Mouse (Mus musculus): Measurements from ENCODE around the gene Nktr. TPM values are rescaled to one million over a fixed set of nuclear protein-coding genes. Genes with fewer than 3 reads are reported as not detected.

Gene Nktr
- polyA plus RNA-seq, 1 experiment: 10.7 TPM

GRCm38 (mm10) chr9:121763716-121764115, 44.7 kb downstream of the Nktr start:
- H3ac ChIP-seq (ENCODE audit: control insufficient read depth, insufficient read length, low read depth): no peak overlapping the region
- no peak overlapping the region for H3K4me3 ChIP-seq (ENCODE audit: insufficient read depth, poor library complexity, severe bottlenecking)
- no peaks in the 10 kb centered on the region for H3K79me2 ChIP-seq (ENCODE audit: control insufficient read depth, insufficient read depth)
- H3K79me3 ChIP-seq (ENCODE audit: low read depth): no peaks in the 10 kb centered on the region
- no peaks in the 10 kb centered on the region for H3K27me3 ChIP-seq (ENCODE audit: control insufficient read depth, insufficient read depth, insufficient read length)
- no peaks in the 10 kb centered on the region for H3K36me3 ChIP-seq (ENCODE audit: control insufficient read depth, insufficient read depth)
- TF ChIP-seq FOSL1 (IDR thresholded peaks at IDR 0.05; ENCODE audit: insufficient read depth, low read length, poor library complexity, severe bottlenecking) (no peak), MAX (IDR thresholded peaks at IDR 0.05) (no peak), USF1 (IDR thresholded peaks at IDR 0.05; ENCODE audit: low read depth) (no peak), MYOD1 (IDR thresholded peaks at IDR 0.05; ENCODE audit: control insufficient read depth, insufficient read length, low read depth) (no peak), CEBPB (IDR thresholded peaks at IDR 0.05; ENCODE audit: low read depth) (no peak), MYOG (IDR thresholded peaks at IDR 0.05; ENCODE audit: control insufficient read depth, extremely low read depth, insufficient read length) (no peak), CTCF (IDR thresholded peaks at IDR 0.05; ENCODE audit: control insufficient read depth, insufficient read depth, insufficient read length) (no peak)

DNA sequence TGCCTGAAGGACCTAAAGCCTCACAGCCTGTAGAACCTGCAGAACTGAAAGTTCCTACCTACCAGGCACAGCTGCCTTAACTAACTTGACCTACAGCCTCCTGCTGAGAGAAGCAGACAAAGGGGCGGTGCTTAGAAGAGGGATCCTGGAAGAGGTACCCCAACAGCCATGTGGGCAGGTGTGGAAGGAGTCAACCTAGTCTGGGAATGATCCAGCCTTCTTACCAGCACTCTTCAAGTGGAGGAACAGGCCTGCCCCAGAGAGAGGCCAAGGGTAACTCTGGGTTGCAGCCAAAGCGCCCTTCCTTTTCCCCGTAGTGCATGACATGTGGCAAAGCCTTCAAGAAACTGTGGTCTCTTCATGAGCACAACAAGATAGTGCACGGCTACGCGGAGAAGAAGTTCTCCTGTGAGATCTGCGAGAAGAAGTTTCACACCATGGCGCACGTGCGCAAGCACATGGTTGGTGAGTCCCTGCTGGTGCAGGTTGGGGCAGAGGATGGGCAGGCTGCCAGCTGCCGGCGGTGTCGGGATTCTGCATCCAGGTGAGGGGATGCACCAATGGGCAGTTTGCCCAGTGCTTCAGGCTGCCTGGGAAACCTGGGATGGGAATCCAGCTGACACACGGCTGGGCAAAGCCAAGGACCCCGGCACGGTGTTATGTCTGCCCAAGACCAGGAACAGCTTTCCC, 46.3 kb downstream of the Nktr start:
- TF ChIP-seq MYOG (IDR thresholded peaks at IDR 0.05; ENCODE audit: control insufficient read depth, extremely low read depth, insufficient read length): no peak
- TF ChIP-seq CEBPB (IDR thresholded peaks at IDR 0.05; ENCODE audit: low read depth): no peak
- no peak for TF ChIP-seq USF1 (IDR thresholded peaks at IDR 0.05; ENCODE audit: low read depth)
- no peak for TF ChIP-seq MAX (IDR thresholded peaks at IDR 0.05)
- TF ChIP-seq MYOD1 (IDR thresholded peaks at IDR 0.05; ENCODE audit: control insufficient read depth, insufficient read length, low read depth): no peak
- TF ChIP-seq CTCF (IDR thresholded peaks at IDR 0.05; ENCODE audit: control insufficient read depth, insufficient read depth, insufficient read length): no peak
- TF ChIP-seq FOSL1 (IDR thresholded peaks at IDR 0.05; ENCODE audit: insufficient read depth, low read length, poor library complexity, severe bottlenecking): no peak
- no peak overlapping the region for H3ac ChIP-seq (ENCODE audit: control insufficient read depth, insufficient read length, low read depth)
- no peaks in the 10 kb centered on the region for H3K79me2 ChIP-seq (ENCODE audit: control insufficient read depth, insufficient read depth)
- no peaks in the 10 kb centered on the region for H3K79me3 ChIP-seq (ENCODE audit: low read depth)
- H3K27me3 ChIP-seq (ENCODE audit: control insufficient read depth, insufficient read depth, insufficient read length): no peaks in the 10 kb centered on the region
- no peaks in the 10 kb centered on the region for H3K36me3 ChIP-seq (ENCODE audit: control insufficient read depth, insufficient read depth)
- H3K4me3 ChIP-seq (ENCODE audit: insufficient read depth, poor library complexity, severe bottlenecking): no peak overlapping the region

- TF ChIP-seq CTCF (IDR thresholded peaks at IDR 0.05; ENCODE audit: control insufficient read depth, insufficient read depth, insufficient read length) (no peak), FOSL1 (IDR thresholded peaks at IDR 0.05; ENCODE audit: insufficient read depth, low read length, poor library complexity, severe bottlenecking) (no peak), CEBPB (IDR thresholded peaks at IDR 0.05; ENCODE audit: low read depth) (no peak), USF1 (IDR thresholded peaks at IDR 0.05; ENCODE audit: low read depth) (no peak), MYOD1 (IDR thresholded peaks at IDR 0.05; ENCODE audit: control insufficient read depth, insufficient read length, low read depth) (no peak), MAX (IDR thresholded peaks at IDR 0.05) (no peak), MYOG (IDR thresholded peaks at IDR 0.05; ENCODE audit: control insufficient read depth, extremely low read depth, insufficient read length) (no peak)
- Histone ChIP-seq H3K27me3 (ENCODE audit: control insufficient read depth, insufficient read depth, insufficient read length) (no peaks in the 10 kb centered on the region), H3ac (ENCODE audit: control insufficient read depth, insufficient read length, low read depth) (no peak overlapping the region), H3K79me2 (ENCODE audit: control insufficient read depth, insufficient read depth) (no peaks in the 10 kb centered on the region), H3K79me3 (ENCODE audit: low read depth) (no peaks in the 10 kb centered on the region), H3K4me3 (ENCODE audit: insufficient read depth, poor library complexity, severe bottlenecking) (no peak overlapping the region), H3K36me3 (ENCODE audit: control insufficient read depth, insufficient read depth) (no peaks in the 10 kb centered on the region)
Measured at GRCm38 (mm10) chr9:121772412-121772811, 53.4 kb downstream of the Nktr start.

GRCm38 (mm10) chr9:121775951-121776350, 57.0 kb downstream of the Nktr start:
- TF ChIP-seq USF1 (IDR thresholded peaks at IDR 0.05; ENCODE audit: low read depth): no peak
- TF ChIP-seq CEBPB (IDR thresholded peaks at IDR 0.05; ENCODE audit: low read depth): no peak
- no peak for TF ChIP-seq MYOD1 (IDR thresholded peaks at IDR 0.05; ENCODE audit: control insufficient read depth, insufficient read length, low read depth)
- no peak for TF ChIP-seq MYOG (IDR thresholded peaks at IDR 0.05; ENCODE audit: control insufficient read depth, extremely low read depth, insufficient read length)
- TF ChIP-seq CTCF (IDR thresholded peaks at IDR 0.05; ENCODE audit: control insufficient read depth, insufficient read depth, insufficient read length): no peak
- no peak for TF ChIP-seq FOSL1 (IDR thresholded peaks at IDR 0.05; ENCODE audit: insufficient read depth, low read length, poor library complexity, severe bottlenecking)
- no peak for TF ChIP-seq MAX (IDR thresholded peaks at IDR 0.05)
- H3K79me3 ChIP-seq (ENCODE audit: low read depth): no peaks in the 10 kb centered on the region
- no peaks in the 10 kb centered on the region for H3K79me2 ChIP-seq (ENCODE audit: control insufficient read depth, insufficient read depth)
- H3K4me3 ChIP-seq (ENCODE audit: insufficient read depth, poor library complexity, severe bottlenecking): no peak overlapping the region
- H3K36me3 ChIP-seq (ENCODE audit: control insufficient read depth, insufficient read depth): no peaks in the 10 kb centered on the region
- no peaks in the 10 kb centered on the region for H3K27me3 ChIP-seq (ENCODE audit: control insufficient read depth, insufficient read depth, insufficient read length)
- no peak overlapping the region for H3ac ChIP-seq (ENCODE audit: control insufficient read depth, insufficient read length, low read depth)

DNA sequence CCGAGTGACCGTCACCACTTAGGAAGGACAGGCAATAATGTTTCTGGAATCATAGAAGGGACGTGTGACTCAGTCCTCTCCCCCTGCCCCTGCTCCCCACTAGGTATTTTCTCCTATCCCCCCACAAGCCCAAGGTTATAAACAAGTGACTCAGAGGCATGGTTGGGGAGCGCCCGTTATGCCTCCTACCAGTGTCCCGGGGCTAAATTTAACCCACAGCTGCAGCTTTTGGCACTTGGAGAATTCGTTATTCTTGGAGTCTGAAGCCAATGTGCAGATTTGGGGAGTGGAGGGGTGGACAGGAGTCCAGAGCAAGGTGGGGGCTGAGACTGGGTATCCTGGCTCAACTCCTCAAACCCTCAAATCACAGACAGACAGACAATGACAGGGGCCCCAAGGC, 57.5 kb downstream of the Nktr start:
- H3K79me2 ChIP-seq (ENCODE audit: control insufficient read depth, insufficient read depth): no peaks in the 10 kb centered on the region
- TF ChIP-seq MAX (IDR thresholded peaks at IDR 0.05) (no peak), USF1 (IDR thresholded peaks at IDR 0.05; ENCODE audit: low read depth) (no peak), MYOD1 (IDR thresholded peaks at IDR 0.05; ENCODE audit: control insufficient read depth, insufficient read length, low read depth) (no peak), CTCF (IDR thresholded peaks at IDR 0.05; ENCODE audit: control insufficient read depth, insufficient read depth, insufficient read length) (no peak), MYOG (IDR thresholded peaks at IDR 0.05; ENCODE audit: control insufficient read depth, extremely low read depth, insufficient read length) (no peak), CEBPB (IDR thresholded peaks at IDR 0.05; ENCODE audit: low read depth) (no peak), FOSL1 (IDR thresholded peaks at IDR 0.05; ENCODE audit: insufficient read depth, low read length, poor library complexity, severe bottlenecking) (no peak)
- no peaks in the 10 kb centered on the region for H3K27me3 ChIP-seq (ENCODE audit: control insufficient read depth, insufficient read depth, insufficient read length)

More for the DNA sequence above, 57.5 kb downstream of the Nktr start:
- Histone ChIP-seq H3K36me3 (ENCODE audit: control insufficient read depth, insufficient read depth) (no peaks in the 10 kb centered on the region), H3K4me3 (ENCODE audit: insufficient read depth, poor library complexity, severe bottlenecking) (no peak overlapping the region), H3ac (ENCODE audit: control insufficient read depth, insufficient read length, low read depth) (no peak overlapping the region), H3K79me3 (ENCODE audit: low read depth) (no peaks in the 10 kb centered on the region)
